Mouse (Mus musculus): ENCODE measurements at regions not wholly inside any gene's neighbourhood (a gene's known extent, or its start where the extent isn't known, plus 50 kb on each side); places are given as distances from the start of the nearest gene placed in this dataset.

- no peak overlapping the region for H3K9ac ChIP-seq
- no peaks in the 10 kb centered on the region for H3K27me3 ChIP-seq (ENCODE audit: control insufficient read depth, insufficient read depth, low read length)
- no peaks in the 10 kb centered on the region for H3K9me3 ChIP-seq (ENCODE audit: control insufficient read depth, low read length)
- DNase-seq (ENCODE audit: low spot score) (no peak), ATAC-seq (ENCODE audit: low FRiP score) (no peak)
- no peaks in the 10 kb centered on the region for H3K36me3 ChIP-seq (replicated peaks; ENCODE audit: control insufficient read depth, insufficient read depth)
- H3K4me1 ChIP-seq (replicated peaks; ENCODE audit: control insufficient read depth, insufficient read depth, low read length) = no peaks in the 10 kb centered on the region
- no peak overlapping the region for H3K4me2 ChIP-seq (replicated peaks)
- no peak overlapping the region for H3K4me3 ChIP-seq (replicated peaks; ENCODE audit: low read length)
- 66% methylated on average over 8 of the region's 8 CpGs for WGBS
- no peak overlapping the region for H3K27ac ChIP-seq
Measured at GRCm38 (mm10) chr16:13050225-13050892, 59.1 kb upstream of the Ercc4 start.

DNA sequence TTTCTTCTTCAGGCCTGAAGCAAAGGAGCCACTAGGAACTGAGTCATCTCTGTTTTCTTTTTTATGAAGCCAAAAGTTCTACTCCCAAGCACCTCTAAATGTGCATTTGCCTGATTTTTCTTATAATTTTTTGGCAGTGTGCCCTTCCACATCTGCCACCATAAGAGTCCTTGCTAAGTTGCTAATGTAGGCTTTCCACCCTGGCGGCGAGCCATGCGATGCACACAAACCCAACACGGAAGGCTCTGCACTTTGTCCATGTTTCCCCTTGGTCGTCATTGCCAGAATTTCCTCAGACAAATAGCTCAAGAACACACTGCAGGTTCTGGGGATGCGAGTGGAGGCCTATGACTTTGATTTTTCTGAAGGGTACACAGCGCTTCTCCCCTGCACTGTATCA, 54.5 kb upstream of the Ercc4 start:
- Histone ChIP-seq H3K4me1 (replicated peaks; ENCODE audit: control insufficient read depth, insufficient read depth, low read length) (no peaks in the 10 kb centered on the region), H3K4me3 (replicated peaks; ENCODE audit: low read length) (no peak overlapping the region), H3K36me3 (replicated peaks; ENCODE audit: control insufficient read depth, insufficient read depth) (no peaks in the 10 kb centered on the region), H3K9ac (no peak overlapping the region), H3K9me3 (ENCODE audit: control insufficient read depth, low read length) (no peaks in the 10 kb centered on the region), H3K4me2 (replicated peaks) (no peak overlapping the region), H3K27ac (no peak overlapping the region), H3K27me3 (ENCODE audit: control insufficient read depth, insufficient read depth, low read length) (no peaks in the 10 kb centered on the region)
- DNase-seq (ENCODE audit: low spot score) (no peak), ATAC-seq (ENCODE audit: low FRiP score) (no peak)
- WGBS = 87% methylated on average over 7 of the region's 7 CpGs
